Mouse (Mus musculus) retina, adult 2 months (tissue): ENCODE data around the gene Aoc2.
"Not testable (repeated sequence)": the region's sequence is repeated elsewhere in the genome, so short reads cannot be mapped to it uniquely, and the experiment has no call there.

ENCODE experiments used
- DNase-seq: peaks from one replicate; pipeline ENCODE4 v3.0.0-alpha.2; 2012; ENCODE audit warnings: low read depth, low spot score

Gene Aoc2

DNA sequence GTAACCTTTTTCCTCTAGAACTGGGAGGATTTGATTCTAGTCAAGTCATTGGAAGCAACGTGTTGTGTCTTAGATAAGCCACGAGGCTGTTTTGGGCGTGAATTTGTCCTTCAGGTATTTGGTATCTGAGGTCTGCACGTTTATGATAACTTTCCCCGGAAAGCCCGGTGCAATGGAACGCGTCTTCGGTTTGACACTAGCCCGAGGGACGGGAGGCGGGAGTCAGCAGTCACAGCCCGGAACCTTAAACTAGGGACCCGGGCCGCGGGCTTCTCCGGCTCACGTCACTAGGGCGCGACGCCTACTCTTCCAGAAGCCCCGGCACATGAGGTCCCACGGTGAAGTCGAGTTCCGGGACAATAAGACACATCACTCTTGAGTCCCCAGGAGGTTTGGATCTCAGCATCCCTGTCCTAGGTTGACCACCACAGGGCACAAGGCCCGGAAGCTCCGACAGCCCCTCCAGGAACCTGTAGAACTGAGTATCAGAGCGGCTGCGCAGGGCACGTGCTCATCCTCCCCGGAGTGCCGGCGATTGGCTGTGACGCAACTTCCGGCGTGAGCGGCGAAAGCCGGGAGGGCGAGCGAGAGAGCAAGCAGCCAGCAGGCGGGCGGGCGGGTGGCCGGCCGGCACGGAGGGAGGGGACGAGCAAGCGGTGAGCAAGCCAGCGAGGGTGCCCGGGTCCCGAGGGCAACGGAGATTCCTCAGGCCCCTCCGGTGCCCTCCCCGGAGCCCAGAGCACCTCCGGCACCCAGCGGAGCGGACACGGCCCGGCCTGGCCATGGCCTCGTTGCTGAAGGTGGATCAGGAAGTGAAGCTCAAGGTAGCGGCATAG, 9.0 kb upstream of the Aoc2 start, which contains the start of gene Psme3:
Psme3 (plus strand) TSS at position 549 of the 836 bp plus-strand sequence.
- DNase-seq, result peak; percentile 88

DNA sequence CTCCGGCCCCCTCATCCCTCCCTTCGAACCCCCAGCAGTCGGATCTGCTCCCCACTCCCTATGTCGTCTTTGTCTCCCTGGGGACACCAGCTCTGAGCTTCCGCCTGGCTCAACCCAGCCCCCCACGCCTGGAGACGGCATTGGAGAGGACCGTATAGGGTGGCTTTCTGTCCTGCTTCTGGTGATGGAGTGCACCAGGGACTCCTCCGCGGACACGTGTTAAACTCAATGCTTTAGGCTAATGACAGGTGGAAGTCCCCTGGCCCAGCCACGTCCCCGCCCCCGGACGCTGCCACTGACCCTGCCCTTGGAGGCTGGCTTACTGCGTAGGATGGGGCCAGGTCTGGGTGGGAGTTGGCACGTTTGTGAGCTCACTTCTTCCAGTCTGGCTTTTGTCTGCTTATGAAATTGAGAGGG, 8.4 kb upstream of the Aoc2 start:
- DNase-seq, result no peak

DNA sequence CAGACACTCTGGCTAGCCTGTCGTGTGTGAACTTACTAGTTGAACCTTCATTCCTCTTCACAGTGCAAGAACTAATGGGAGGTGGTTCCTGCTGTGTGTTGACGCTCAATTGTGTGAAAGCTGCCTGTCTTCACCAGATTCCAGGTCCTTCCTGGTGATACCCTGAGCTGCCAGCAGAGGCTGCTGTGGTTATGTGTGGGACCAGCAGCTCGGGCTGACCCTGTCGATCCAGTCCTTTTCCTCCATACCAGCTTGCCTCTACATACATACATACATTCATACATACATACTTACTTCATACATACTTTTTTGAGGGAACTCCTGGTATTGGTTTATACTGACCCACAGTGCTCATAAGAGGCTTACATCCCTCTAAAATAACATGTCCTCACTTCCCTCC, 1.3 kb upstream of the Aoc2 start:
- DNase-seq, result no peak

GRCm38 (mm10) chr11:101325201-101325600, 338 bp downstream of the Aoc2 start:
- not testable (repeated sequence) for DNase-seq

DNA sequence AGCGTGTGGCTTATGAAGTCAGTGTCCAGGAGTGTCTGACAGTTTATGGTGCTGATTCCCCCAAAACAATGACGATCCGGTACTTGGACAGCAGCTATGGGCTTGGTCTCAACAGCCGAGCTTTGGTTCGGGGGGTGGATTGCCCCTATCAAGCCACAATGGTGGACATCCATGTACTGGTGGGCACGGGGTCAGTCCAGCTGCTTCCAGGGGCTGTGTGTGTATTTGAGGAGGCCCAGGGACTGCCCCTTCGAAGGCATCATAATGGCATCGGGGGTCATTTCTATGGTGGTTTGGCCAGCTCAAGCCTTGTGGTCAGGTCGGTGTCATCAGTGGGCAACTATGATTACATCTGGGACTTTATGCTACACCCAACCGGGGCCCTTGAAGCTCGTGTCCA, 1.3 kb downstream of the Aoc2 start:
- no peak for DNase-seq

DNA sequence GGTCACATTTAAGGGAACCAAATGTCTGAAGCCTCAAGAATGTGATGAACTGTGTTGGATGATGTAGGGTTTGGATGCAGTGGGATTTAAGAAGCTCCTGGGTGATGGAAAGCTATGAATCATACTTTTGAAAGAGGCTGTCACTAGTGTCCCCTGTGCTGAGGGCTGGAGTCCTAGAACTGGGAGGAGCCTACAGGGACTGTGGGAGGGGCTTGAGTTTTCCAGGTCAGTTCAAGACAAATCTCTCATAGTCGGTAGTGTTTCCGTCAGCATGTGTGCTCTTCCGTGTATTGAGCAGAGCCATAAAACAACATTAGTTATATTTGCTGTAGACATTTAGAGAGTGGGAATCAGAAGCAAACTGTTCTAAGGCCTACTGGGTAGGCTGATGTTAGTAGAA, 2.4 kb downstream of the Aoc2 start:
- DNase-seq, result no peak

DNA sequence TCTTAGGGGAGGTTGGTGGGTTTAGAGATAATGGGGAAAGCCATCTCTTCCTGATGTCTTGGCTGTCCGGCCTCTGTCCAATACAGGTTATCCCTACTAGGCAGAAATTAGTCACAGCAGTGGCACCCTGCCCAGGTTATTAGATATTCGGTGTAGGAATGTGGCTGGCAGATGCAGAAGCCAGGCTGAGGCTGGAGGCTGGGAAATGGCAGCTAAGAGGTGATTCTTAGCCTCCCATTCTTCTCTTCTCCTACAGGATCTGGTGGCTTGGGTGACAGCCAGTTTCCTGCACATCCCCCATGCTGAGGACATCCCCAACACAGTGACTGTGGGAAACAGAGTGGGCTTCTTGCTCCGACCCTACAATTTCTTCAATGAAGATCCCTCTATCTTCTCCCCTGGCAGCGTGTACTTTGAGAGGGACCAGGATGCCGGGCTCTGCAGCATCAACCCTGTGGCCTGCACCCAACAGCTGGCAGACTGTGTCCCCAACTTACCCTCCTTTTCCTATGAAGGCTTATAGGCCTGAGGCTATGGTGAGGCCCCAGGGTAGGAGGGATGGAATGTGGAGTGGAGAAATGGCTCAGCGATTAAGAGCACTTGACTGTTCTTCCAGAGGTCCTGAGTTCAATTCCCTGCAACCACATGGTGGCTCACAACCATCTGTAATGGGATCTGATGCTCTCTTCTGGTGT, 4.2 kb downstream of the Aoc2 start:
- no peak for DNase-seq

GRCm38 (mm10) chr11:101330371-101330924, 5.6 kb downstream of the Aoc2 start, which contains the start of gene Aoc3:
Gene Aoc3, plus strand, starts transcription at chr11:101330605.
- no peak for DNase-seq

DNA sequence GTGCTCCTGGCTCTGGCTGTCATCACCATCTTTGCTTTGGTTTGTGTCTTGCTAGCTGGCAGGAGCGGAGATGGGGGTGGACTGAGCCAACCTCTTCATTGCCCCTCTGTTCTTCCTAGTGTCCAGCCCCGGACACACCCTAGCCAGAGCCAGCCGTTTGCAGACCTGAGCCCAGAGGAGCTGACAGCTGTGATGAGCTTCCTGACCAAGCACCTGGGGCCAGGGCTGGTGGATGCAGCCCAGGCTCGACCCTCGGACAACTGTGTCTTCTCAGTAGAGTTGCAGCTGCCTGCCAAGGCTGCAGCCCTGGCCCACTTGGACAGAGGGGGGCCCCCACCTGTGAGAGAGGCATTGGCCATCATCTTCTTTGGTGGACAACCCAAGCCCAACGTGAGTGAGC, 6.1 kb downstream of the Aoc2 start:
- DNase-seq, result not testable (repeated sequence)

- no peak for DNase-seq
Measured at GRCm38 (mm10) chr11:101332537-101332936, 7.7 kb downstream of the Aoc2 start.

DNA sequence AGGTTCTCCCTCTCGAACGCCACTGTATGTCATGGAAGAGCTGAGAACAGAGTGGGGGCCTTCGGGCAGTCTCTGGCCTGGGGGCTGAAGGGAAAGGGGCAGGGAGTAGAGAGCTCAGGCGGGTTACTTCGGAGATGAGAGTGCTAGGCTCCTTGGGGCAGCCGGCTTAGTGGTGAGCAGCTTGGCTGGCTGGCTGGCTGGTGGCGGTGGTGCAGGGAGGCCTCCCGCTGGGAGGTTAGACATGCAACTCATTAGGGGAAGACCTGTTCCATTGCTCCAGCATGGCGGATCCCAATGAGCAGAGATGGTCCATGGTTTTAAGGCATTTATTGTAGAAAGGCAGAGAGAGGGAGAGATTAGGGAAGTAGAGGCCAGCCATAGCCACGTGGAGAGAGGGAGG, 9.2 kb downstream of the Aoc2 start:
- no peak for DNase-seq

DNA sequence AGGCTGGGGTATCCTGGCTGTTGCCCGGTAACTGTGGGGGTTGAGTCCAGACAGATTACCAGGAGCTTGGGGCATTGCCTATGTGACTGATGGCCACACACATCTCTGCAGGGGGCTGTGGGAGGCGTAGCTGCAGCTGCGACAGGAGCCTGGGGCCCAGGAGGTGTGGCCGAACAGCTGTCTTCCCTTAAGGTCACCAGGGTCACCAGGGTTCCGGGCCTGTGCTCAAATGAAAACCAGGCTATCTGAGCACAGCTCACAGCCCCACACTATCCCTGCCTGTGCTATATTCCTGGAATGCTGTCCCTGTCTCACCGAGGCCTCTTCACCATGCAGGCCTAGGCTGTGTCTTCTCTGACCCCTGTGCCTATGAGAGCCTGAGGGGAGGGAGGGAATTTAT, 9.7 kb downstream of the Aoc2 start:
- DNase-seq, result no peak

DNA sequence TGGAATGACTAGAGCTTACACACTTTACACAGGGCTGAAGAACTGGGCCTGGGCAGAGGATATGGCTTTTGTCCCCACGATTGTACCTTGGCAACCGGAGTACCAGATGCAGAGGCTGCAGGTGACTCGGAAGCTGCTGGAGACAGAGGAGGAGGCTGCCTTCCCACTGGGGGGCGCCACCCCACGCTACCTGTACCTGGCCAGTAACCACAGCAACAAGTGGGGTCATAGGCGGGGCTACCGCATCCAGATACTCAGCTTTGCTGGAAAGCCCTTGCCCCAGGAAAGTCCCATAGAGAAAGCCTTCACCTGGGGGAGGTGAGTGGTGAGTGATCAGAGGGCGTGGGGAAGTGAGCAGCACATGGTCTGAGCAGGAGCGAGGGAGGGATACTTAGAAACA, 10.8 kb downstream of the Aoc2 start:
- DNase-seq, result no peak

DNA sequence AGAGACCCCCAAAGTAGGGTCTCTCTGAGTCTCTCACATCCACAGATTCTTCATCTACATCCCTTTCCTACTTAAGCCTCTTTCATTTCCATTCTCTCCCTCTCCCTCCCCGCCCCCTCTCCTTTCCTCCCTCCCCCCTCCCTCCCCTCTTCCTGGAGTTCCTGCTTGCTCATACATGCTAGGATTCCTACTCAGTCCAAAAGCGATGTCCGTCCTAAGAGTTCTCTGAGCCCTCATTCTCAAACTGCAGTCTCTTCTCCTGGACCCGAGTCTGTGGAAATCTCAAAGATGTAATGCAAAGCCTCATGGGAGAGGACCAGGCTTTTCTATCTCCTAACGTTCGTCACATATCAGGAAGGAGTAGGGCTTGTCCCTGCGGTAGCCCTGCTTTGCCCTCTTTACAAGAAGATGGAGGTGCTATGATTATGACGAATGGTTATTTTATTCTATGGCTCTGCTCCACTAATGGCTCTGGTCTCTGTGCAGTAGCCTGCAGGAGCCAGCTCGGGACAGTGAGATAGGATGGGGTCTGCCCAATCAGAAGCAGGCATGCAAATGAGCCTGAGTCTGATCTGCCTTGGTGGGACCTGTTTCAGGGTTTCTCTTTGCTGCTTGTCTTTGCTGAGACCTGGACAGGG, 13.4 kb downstream of the Aoc2 start:
- no peak for DNase-seq

GRCm38 (mm10) chr11:101347083-101347775, 22.4 kb downstream of the Aoc2 start:
- no peak for DNase-seq

DNA sequence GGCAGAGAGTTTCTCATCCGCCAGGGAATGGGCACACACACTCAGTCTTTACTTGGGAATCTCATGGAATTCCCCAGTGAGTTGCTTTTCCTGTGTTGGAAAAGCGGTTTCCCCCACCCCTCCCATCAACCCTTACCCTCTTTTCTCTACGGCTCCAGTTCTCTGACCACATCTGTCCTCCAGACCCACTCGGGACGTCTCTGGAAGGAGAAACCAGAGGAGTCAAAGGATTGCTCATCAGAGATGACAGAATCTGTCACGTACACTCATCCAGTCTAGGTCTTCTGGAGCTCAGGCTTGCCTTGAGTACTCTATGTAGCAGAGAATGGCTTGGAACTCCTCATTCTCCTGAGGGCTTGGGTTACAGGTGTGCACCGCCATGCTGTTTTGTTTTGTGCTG, 23.9 kb downstream of the Aoc2 start:
- DNase-seq, result no peak

DNA sequence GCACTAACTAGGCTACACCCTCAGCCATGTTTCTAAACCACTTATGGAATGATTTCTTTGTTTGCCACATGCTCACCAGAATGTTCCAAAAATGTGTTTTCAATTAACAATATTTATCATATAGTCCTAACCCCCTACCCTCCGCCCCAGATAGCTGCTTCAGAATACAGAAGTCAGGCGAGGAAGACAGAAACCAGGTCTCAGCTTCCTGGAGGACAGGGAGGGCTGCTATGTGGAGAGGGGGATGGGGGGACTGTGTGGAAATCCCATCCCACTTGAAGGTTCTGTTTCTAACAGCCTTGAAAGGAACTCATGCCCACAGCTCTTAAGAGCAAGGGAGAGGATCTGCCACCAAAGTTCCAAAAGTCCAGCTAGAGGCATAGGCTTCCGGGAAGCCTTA, 24.4 kb downstream of the Aoc2 start:
- no peak for DNase-seq

DNA sequence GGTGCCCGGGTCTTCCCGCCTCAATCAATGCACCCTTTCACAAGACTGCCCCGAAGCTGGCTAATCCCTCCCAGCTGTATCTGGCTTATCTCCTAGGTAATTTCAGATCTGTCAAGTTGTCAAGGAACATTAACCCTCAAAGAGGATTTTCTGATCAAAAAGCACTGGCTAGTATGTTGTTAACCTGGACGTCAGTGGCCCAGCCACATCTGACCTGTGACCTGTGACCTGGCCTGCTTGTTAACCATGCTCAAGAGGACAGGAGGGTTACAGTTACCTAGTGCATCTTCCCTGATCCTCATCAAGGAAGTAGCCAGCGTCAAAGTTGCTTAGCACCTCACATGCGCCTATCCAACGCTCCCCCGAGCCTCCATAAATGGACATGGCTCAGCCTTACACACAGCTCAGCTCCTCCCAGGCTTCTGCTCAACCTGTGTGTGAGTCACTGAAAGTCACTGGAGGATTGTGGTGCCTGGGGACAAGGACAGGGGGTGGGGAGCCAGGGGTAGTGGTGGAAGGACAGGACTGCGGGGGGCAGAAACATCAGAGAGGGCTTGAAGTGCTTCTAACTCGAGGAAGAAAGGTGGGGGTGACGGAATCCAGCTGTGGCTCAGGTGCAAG, 26.3 kb downstream of the Aoc2 start:
- no peak for DNase-seq

- no peak for DNase-seq
Measured at GRCm38 (mm10) chr11:101351721-101352111, 26.9 kb downstream of the Aoc2 start.

GRCm38 (mm10) chr11:101353436-101353835, 28.6 kb downstream of the Aoc2 start:
- DNase-seq, result no peak

DNA sequence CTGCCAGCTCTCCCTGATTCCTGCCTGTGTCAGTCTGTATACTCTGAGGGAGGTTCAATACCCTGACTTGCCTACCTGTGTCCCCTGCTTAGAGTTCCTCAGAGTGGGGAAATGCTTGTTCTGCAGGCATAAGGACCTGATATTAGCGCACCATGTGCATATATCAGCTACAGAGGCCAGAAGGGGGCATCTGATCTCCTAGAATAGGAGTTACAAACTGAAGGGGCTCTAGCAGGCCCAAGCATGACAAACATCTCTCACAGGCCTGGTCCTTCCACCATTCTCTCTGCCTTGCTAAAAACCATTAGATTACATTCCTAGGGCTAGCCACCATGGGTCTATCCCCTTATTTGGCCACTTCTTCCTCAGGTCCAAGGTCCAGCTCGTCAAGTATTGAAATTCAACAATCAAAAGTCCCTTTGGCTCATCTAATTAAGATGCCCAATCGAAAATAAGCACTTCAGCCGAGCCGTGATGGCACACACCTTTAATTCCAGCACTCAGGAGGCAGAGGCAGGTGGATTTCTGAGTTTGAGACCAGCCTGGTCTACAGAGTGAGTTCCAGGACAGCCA, 29.7 kb downstream of the Aoc2 start:
- no peak for DNase-seq
